Mouse (Mus musculus): ENCODE measurements around the gene Fbxo10.
"Not testable (repeated sequence)": the region's sequence is repeated elsewhere in the genome, so short reads cannot be mapped to it uniquely, and the experiment has no call there.

Gene Fbxo10

DNA sequence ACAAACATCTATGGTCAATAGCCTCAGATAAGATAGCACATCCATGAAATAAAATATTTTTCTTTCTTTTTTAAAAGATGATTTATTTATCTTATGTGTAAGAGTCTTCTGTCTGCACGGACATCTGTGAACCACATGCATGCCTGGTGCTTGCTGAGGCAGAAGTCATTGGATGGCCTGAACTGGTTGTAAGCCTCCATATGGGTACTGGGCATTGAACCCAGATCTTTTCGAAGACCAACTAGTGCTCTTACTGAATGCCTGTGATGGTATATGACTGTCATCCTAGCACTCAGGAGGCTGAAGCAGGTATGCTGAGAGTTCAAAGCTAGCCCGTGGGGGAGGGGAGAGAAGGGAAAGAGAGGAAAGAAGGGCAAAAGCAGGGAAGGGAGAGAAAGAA lies 86.3 kb downstream of the Fbxo10 start:
- DNase-seq, result no peak

GRCm38 (mm10) chr4:44994776-44995175 lies 89.6 kb downstream of the Fbxo10 start:
- no peak for DNase-seq

DNA sequence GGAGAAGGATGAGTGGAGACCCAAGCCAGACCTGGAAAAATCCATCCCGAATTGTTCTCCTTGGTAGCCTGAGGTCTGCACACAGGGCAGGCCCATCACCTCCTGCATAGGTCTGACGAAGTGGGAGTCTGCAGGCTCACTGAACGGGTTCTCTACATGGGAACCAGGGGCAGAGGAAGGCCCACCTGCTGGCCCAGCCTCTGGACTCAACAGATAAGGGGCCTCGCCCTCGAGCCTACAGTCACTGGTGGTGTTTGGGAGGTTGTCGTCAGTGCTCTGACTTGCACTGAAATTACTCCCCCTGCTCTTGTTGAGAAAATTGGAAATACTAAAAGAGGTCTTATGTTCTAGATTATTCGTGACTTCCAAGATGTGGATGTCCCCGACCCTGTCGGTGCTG lies 90.6 kb downstream of the Fbxo10 start:
- DNase-seq, result no peak

DNA sequence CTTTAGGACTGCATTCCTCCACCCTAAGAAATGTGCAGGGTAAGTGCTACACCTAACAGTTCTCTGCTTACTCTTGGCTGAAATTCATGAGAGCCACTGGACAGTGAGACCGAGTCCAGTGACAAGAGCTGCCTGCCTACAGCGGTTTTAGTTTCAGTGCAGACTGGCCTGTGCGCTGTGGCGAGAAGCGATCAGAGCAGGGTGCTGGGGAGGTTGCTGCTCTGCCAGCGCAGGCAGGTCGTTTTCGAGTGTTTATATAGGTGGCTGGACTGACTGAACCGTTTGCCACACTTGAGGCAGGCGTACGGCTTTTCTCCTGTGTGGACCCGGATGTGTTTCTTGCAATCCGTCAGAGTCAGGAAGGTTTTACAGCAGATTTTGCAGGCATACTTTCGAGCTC lies 91.2 kb downstream of the Fbxo10 start:
- not testable (repeated sequence) for DNase-seq

- DNase-seq, result not testable (repeated sequence)
These were observed 92.1 kb downstream of the Fbxo10 start for GRCm38 (mm10) chr4:44992330-44992729.

GRCm38 (mm10) chr4:44990560-44990959 lies 93.8 kb downstream of the Fbxo10 start:
- no peak for DNase-seq

Data from kidney, postnatal 4 days (tissue).